Mouse (Mus musculus) lung, postnatal 36 days (tissue): ENCODE data around the gene Olfr1154.

Experiments used
- DNase-seq: peaks from one replicate; pipeline ENCODE4 v3.0.0; 2022; ENCODE audit warnings: mixed read lengths

Gene Olfr1154

GRCm38 (mm10) chr2:87905066-87905465, at the start of gene Olfr1154:
Olfr1154 (minus strand) TSS chr2:87905166.
- DNase-seq, result no peak

DNA sequence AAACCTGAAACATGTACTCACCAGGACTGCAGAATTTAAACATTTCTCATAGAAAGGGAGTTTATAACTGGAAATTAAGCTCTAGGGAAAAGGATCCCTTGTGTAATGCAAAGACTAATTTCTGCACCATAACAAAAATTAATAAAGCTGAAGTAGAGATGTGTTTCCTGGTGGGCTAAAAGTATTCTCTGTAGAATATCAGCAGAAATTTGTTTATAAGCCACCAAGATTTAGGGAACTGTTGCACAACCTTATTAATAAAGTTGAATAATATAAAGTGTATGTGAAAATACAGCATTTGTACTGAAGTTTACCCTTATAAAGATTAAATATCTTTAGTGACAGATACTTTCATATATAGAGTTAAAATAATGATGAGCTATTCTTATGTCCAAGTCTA, 48.0 kb upstream of the Olfr1154 start, which contains the start of gene Olfr1156:
Gene Olfr1156 (minus strand): TSS at position 101 of the 400 bp plus-strand sequence.
- DNase-seq, result no peak

- no peak for DNase-seq
Observed at GRCm38 (mm10) chr2:87945037-87945436, 40.1 kb upstream of the Olfr1154 start, which contains the start of gene Olfr1155. Olfr1155 (minus strand) TSS chr2:87945137.

- no peak for DNase-seq
Observed at GRCm38 (mm10) chr2:87894662-87895061, 10.3 kb downstream of the Olfr1154 start, which contains the start of gene Olfr1153. Olfr1153 (plus strand) TSS chr2:87894962.

DNA sequence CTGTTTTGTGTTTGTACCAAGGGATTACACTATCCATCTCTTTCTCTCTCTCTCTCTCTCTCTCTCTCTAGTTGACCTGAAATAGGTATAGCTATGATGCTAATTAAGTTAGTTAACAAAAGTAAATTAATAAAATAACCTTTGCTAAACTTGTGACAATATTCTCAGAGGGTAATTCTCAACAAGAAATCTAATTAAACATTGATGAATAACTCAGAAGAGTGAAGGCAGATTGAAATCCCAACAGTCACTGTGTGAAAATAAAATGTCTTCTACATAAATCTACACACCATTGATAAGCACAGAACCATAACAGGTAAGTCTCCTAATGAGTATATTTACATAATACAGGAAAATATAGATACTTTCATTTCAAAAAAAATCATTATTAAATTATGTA, 38.8 kb downstream of the Olfr1154 start, which contains the start of gene Olfr1152:
Gene Olfr1152 (plus strand): TSS at position 301 of the 400 bp plus-strand sequence.
- DNase-seq, result no peak

DNA sequence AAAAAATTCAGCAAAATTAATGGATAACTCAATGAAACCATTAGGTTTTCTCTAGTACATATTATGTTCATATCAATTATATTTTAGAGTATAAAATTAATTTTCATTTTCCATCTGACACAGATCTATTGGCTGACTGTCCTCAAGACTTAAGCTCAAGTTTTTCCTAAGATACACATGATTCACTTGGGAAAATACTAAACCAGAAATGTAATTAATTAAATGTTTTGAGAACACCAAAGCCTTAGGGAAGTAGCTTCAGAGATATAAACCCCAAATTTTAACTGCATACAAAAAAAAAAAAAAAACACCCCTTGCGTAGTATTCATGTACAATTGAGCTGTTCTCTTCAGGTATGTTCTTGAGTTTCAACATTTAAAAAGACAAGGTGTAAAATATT, 49.4 kb downstream of the Olfr1154 start, which contains the start of gene Olfr1151:
Gene Olfr1151 (plus strand): TSS at position 301 of the 400 bp plus-strand sequence.
- no peak for DNase-seq
